Mouse (Mus musculus) heart, adult 11 months (tissue): ENCODE data around the gene Lsm2.
"Not testable (repeated sequence)": the region's sequence is repeated elsewhere in the genome, so short reads cannot be mapped to it uniquely, and the experiment has no call there.

Experiments
- DNase-seq: peaks from one replicate; pipeline ENCODE4 v3.0.0; 2022

The Lsm2 gene

DNA sequence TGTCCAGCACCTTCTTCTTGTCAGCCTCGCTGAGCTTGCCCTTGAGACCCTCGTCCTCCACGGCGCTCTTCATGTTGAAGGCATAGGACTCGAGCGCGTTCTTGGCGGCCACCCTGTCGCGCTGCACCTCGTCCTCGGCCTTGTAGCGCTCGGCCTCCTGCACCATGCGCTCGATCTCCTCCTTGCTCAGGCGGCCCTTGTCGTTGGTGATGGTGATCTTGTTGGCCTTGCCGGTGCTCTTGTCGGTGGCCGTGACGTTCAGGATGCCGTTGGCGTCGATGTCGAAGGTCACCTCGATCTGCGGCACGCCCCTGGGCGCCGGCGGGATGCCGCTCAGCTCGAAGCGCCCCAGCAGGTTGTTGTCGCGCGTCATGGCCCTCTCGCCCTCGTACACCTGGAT, 24.4 kb upstream of the Lsm2 start:
- DNase-seq, result peak; percentile 94

DNA sequence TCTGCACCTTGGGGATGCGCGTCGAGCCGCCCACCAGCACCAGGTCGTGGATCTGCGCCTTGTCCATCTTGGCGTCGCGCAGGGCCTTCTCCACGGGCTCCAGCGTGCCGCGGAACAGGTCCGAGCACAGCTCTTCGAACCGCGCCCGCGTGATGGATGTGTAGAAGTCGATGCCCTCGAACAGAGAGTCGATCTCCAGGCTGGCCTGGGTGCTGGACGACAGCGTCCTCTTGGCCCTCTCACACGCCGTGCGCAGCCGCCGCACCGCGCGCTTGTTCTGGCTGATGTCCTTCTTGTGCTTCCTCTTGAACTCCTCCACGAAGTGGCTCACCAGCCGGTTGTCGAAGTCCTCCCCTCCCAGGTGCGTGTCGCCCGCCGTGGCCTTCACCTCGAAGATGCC, 23.7 kb upstream of the Lsm2 start:
- DNase-seq, result peak; percentile 90

- peak; percentile 87 for DNase-seq
Observed at GRCm38 (mm10) chr17:34958734-34959129, 22.9 kb upstream of the Lsm2 start.

GRCm38 (mm10) chr17:34959130-34959778, 22.4 kb upstream of the Lsm2 start, which contains the start of gene Hspa1b:
Gene Hspa1b (minus strand): TSS chr17:34959238.
- DNase-seq, result peak; percentile 99

DNA sequence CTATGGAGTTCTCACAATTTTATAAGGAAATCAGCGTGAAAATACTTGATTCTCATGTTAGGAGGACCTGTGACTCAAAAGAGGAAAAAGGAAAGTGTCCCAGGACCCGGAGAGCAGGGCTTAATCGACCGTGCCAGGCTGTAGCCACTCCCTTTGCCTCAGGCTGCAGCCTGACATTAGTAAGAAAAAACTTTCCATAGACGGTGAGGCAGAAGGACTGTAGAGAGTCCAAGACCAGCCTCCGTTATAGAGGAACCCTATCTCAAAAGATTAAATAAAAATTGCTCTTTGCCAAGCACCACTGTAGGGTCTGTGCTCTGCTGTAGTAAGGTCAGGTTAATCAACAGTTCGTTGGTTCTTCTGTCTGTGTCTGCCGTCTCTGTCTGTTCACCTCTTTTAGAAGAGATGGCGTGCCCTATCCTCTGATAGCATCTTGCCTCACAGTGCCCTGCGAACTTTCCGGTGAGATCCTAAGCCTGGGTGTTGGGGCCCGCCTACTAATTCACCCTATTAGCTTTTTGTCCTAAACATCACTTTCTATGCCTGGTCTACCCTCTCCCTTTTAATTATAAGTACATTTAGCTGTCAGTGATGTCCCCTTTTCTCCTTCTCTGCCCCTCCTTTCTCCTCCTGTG, 21.7 kb upstream of the Lsm2 start:
- DNase-seq, result peak; percentile 96

DNA sequence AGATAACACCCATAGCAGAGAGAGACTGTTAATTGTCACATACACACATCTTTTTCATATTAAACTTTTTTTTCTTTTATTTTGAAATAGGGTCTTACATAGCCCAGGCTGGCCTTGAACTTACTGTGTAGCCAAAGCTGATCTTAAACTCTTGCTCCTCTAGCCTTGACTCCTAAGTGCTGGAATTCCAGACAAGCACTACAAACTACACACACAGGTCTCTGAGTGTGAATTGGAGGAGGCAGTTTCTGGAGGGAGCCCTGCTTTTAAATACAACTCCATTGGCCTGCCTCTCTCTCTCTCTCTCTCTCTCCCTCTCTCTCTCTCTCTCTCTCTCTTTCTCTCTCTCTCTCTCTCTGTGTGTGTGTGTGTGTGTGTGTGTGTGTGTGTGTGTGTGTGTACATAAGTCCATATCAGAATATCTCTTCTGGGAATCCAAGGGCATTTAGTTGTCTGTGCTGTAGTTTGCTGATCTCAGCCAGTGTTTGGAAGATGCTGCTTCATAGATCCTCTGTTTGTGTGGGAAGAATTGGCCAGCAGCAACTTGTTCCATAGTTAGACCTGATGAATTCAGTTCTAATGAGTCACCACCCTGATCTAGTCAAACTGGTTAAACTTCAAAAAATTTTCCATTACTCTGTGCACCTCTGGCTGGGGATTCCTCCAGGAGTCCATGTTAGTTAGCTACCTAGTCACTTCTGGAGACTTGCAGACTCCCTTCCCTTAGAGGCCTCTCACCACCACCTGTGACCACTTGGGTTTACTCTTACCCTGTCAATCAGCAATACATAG, 20.8 kb upstream of the Lsm2 start:
- DNase-seq, result peak; percentile 84

- DNase-seq, result peak; percentile 95
Observed at GRCm38 (mm10) chr17:34962125-34962524, 19.5 kb upstream of the Lsm2 start.

GRCm38 (mm10) chr17:34962841-34963240, 18.8 kb upstream of the Lsm2 start:
- peak; percentile 91 for DNase-seq

- peak; percentile 93 for DNase-seq
Observed at GRCm38 (mm10) chr17:34964640-34965049, 17.0 kb upstream of the Lsm2 start.

- peak; percentile 92 for DNase-seq
Observed at GRCm38 (mm10) chr17:34965627-34966026, 16.0 kb upstream of the Lsm2 start.

- not testable (repeated sequence) for DNase-seq
Observed at GRCm38 (mm10) chr17:34969822-34970221, 11.8 kb upstream of the Lsm2 start, which contains the start of gene Gm20481. Gene Gm20481 (plus strand): TSS chr17:34969912.

DNA sequence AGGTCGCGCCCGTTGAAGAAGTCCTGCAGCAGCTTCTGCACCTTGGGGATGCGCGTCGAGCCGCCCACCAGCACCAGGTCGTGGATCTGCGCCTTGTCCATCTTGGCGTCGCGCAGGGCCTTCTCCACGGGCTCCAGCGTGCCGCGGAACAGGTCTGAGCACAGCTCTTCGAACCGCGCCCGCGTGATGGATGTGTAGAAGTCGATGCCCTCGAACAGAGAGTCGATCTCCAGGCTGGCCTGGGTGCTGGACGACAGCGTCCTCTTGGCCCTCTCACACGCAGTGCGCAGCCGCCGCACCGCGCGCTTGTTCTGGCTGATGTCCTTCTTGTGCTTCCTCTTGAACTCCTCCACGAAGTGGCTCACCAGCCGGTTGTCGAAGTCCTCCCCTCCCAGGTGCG, 10.8 kb upstream of the Lsm2 start:
- DNase-seq, result peak; percentile 91

DNA sequence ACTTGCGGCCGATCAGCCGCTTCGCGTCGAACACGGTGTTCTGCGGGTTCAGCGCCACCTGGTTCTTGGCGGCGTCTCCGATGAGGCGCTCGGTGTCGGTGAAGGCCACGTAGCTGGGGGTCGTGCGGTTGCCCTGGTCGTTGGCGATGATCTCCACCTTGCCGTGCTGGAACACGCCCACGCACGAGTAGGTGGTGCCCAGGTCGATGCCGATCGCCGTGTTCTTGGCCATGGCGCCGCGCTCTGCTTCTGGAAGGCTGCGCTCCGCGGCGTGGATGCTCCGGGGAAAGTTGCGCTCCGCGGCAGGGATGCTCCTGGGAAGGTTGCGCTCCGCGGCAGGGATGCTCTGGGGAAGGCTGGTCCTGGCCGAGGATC, 10.0 kb upstream of the Lsm2 start:
- not testable (repeated sequence) for DNase-seq

DNA sequence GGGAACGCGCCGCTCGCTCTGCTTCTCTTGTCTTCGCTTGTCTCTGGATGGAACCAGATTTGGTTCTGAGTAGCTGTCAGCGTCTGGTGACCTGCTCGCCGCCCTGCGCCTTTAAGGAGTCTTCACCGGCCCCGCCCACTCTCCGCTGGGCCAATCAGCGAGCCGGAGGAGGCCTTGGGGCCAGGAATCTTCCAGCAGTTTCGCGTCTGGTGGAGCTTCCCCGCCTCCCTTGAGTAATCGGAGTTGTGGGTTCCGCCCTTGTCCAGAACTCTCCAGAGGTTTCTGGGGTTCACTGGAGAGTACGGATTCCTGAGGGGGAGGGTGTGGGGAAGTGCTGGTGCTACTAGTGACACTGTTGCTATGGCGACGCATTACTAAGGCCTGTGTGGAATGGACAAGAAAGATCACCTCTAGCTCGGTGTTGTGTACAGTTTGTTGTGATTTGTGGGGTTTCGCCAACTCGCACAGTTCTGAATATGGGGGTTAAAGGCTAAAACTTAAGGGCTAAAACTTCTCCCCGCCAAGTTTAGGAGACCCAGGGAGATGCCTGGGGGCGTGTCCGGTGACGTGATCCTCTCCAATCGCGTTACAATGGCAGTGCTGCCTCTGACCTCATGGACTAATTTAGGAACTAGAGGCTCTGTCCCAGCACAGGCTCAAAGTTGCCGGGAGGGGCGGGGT, 9.5 kb upstream of the Lsm2 start, which contains the start of the genes Hspa1a and Hspa1l:
Hspa1a (minus strand) TSS at position 88 of the 681 bp plus-strand sequence.
Hspa1l (plus strand) TSS at position 635 of the 681 bp plus-strand sequence.
- DNase-seq, result peak; percentile 100

DNA sequence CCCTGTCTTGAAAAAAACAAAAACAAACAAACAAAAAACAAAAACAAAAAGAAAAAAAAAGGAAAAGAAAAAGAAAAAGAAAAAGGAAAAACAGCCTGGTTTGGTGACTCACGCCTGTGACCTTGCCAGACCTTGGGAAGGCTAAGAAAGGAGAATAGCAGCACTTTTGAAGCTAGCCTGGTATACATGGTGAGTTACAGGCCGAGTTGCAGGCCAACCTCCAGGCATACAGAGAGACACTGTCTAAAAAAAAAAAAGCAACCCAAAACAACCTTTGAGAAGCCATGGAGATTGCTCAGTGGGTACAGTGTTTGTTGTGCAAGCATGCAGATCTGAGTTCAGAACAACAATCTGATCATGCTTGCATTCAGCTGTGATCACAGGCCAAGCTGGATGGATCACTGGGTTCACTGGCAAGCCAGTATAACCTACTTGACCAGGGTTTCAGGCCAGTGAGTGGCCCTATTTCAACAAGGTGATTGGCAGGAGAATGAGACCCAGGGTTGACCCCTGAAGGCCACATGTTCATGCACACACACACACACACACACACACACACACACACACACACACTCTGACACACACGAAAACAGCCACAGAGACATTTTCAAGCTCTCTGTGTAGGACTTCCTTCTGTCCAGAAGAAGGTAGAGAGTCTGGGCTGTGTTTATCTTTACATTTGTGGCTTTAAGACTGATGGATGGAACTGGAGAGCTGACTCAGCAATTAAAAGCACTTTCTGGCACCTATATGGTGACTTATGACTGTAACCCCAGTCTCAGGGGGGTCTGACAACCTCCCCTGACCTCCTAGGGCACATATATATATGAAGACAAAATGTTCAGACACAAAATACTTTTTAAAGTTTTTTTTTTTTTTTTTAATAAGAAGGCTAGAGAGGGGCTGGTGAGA, 5.8 kb upstream of the Lsm2 start:
- no peak for DNase-seq

DNA sequence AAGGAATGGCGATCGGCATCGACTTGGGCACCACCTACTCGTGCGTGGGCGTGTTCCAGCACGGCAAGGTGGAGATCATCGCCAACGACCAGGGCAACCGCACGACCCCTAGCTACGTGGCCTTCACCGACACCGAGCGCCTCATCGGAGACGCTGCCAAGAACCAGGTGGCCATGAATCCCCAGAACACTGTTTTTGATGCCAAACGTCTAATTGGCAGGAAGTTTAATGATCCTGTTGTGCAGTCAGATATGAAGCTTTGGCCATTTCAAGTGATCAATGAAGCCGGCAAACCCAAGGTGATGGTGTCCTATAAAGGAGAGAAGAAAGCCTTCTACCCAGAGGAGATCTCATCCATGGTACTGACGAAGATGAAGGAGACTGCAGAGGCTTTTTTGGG, 4.7 kb upstream of the Lsm2 start:
- peak; percentile 89 for DNase-seq

DNA sequence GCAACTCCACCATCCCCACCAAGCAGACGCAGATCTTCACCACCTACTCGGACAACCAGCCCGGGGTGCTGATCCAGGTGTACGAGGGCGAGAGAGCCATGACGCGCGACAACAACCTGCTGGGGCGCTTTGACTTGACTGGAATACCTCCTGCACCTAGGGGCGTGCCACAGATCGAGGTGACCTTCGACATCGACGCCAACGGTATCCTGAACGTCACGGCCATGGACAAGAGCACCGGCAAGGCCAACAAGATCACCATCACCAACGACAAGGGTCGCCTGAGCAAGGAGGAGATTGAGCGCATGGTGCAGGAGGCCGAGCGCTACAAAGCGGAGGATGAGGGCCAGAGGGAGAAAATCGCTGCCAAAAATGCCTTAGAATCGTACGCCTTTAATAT, 3.4 kb upstream of the Lsm2 start:
- DNase-seq, result peak; percentile 91

GRCm38 (mm10) chr17:34979631-34980030, 2.0 kb upstream of the Lsm2 start:
- DNase-seq, result no peak

- no peak for DNase-seq
Observed at GRCm38 (mm10) chr17:34980655-34981054, 1.0 kb upstream of the Lsm2 start.

- no peak for DNase-seq
Observed at GRCm38 (mm10) chr17:34982328-34982727, 666 bp downstream of the Lsm2 start.

DNA sequence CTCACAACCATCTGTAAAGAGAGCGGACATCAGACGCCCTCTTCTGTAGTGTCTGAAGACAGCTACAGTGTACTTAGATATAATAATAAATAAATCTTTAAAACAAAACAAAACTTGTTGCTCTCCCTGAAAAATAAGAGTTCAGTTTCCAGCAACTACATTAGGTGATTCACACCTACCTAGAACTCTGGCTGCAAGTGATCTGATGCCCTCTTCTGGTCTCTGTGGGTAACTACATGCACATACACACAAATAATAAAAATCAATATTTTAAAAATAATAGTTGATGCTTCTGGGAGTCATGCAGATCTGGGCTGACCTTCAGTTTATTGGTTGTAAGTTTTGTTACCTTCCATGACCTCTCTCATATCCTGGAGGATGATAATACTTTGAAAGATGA, 2.6 kb downstream of the Lsm2 start:
- no peak for DNase-seq

DNA sequence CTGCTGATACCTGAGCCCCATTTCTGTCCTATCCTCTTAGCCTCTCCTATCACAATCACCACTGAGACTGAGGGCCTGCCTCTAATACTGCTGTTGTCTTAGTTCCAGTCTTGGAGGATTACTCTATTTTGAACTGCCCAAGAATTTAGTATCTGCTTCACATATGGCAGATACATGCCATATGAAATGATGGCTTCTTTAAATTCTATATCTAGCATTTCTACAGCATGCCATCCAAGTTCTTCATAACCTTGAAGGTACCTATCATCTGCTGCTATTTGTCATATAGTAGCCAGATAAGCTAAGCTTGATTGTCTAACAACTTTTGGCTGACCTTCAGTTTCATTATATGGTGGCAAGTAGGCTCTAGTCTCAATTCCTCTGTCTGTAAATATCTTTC, 13.1 kb downstream of the Lsm2 start:
- DNase-seq, result no peak
